Mouse (Mus musculus) B cell, adult (primary cell): ENCODE data around the gene A530032D15Rik. TPM values are rescaled to one million over a fixed set of nuclear protein-coding genes. Genes with fewer than 3 reads are reported as not detected.

Experiments
- total RNA-seq: library from RNA; stranded (reverse); gene quantifications from 4 replicates; pipeline ENCODE4 v1.2.4, GENCODE M21; 2023; ENCODE audit not compliant: inconsistent age

Gene A530032D15Rik
- total RNA-seq: 27.6 to 34.5 TPM (median 31.8 TPM) in 4 replicates

GRCm38 (mm10) chr1:85109753-85110152 lies at the start of gene A530032D15Rik:
Gene A530032D15Rik (minus strand): TSS chr1:85109853.

GRCm38 (mm10) chr1:85099864-85100263 lies 9.8 kb downstream of the A530032D15Rik start, which contains the start of gene Gm10553:
Gene Gm10553 (plus strand): TSS chr1:85100164.

Other genes starting within 250 kb of the A530032D15Rik start
- not detected in 4 replicates for gene Slc16a14, start 174.7 kb downstream of the A530032D15Rik start, total RNA-seq
- not detected in 4 replicates for gene Gm10553, start 9.7 kb downstream of the A530032D15Rik start, total RNA-seq
- 73.6 to 93.2 TPM (median 86.4 TPM) in 4 replicates for gene C130026I21Rik, start 160.7 kb upstream of the A530032D15Rik start, total RNA-seq